Mouse (Mus musculus) ES-Bruce4 (cell line): ENCODE measurements around the gene Mpp4.

ENCODE experiments used
- CTCF ChIP-seq: IDR thresholded peaks from one replicate; pipeline ENCODE4 v1.8.1; 2011; ENCODE audit warnings: low read depth, low read length
- EP300 ChIP-seq: IDR thresholded peaks from 2 replicates; pipeline ENCODE4 v1.6.1; 2011; ENCODE audit warnings: low read depth, low read length; ENCODE audit not compliant: insufficient read depth
- POLR2A ChIP-seq: IDR thresholded peaks from one replicate; pipeline ENCODE4 v1.8.1; 2011; ENCODE audit warnings: low read length; ENCODE audit not compliant: insufficient read depth

DNA sequence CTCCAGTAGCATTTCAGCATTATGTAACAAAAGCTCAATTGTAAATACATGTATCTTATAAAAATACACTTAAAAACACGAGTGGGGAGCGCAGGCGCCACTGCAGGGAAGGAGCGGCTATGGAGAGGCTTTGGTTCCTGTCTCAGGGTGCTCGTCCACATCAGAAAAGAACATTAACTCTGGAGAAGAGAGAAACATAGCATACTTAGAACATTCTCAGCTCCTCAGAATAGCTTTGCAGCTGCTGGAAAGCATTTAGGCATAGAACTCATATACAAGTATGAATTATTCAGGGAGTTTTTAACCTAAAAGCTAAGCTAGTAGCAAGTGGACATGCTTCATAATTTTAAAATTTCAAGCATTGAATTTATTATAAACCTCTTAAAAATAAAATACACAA lies 62.2 kb downstream of the Mpp4 start:
- TF ChIP-seq CTCF, result no peak
- TF ChIP-seq POLR2A, result no peak
- TF ChIP-seq EP300, result no peak
